Mouse (Mus musculus) frontal cortex, adult 2 months (tissue): ENCODE measurements around the gene Rnf6. TPM values are rescaled to one million over a fixed set of nuclear protein-coding genes. Genes with fewer than 3 reads are reported as not detected.

Experiments used
- DNase-seq, 2 experiments: peaks; one replicate each; pipeline ENCODE4 v3.0.0; 2022; ENCODE audit warnings: low spot score in 1 of 2; ENCODE audit errors: extremely low spot score in 1 of 2
- polyA plus RNA-seq: library from polyadenylated mRNA; depleted of rRNA; stranded (reverse); fragments of >200 nt; gene quantifications from 2 replicates; pipeline ENCODE4 v1.2.3, GENCODE M21; 2012; rRNA removed

Rnf6 gene
- polyA plus RNA-seq, result 41.4 and 45.2 TPM in 2 replicates

GRCm38 (mm10) chr5:146220879-146221714, at the start of gene Rnf6:
Gene Rnf6 (minus strand): TSS chr5:146221555.
- peak; percentile 94 to 95 for DNase-seq

GRCm38 (mm10) chr5:146270593-146270992, 49.2 kb upstream of the Rnf6 start:
- no peak for DNase-seq

GRCm38 (mm10) chr5:146267776-146268175, 46.4 kb upstream of the Rnf6 start:
- no peak for DNase-seq

DNA sequence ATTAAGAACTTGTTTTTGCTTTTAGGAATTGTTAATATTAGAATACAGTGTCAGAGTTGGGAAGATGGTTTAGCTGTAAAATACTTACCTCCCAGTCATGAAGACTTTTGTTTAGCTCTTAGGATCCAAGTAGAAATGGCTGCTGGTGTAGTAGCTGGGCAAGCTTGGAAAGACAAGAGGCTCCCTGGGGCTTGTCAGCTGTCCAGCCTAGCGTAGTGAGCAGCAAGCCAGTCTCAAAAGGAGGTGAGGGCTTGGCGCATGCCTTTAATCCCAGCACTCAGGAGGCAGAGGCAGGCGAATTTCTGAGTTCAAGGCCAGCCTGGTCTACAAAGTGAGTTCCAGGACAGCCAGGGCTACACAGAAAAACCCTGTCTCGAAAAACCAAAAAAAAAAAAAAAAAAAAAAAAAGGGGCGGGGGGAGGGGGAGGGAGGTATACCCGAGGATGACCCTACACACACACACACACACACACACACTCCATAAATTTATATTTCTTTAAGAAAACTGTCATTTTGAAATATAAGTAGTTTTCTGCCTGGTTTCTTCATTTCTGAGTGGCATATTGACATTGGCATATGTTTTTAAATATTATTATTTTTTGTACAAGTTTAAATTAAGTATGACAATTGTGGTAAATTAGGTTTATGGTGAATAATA, 44.7 kb upstream of the Rnf6 start:
- no peak for DNase-seq

GRCm38 (mm10) chr5:146260003-146260402, 38.6 kb upstream of the Rnf6 start:
- DNase-seq, result no peak

DNA sequence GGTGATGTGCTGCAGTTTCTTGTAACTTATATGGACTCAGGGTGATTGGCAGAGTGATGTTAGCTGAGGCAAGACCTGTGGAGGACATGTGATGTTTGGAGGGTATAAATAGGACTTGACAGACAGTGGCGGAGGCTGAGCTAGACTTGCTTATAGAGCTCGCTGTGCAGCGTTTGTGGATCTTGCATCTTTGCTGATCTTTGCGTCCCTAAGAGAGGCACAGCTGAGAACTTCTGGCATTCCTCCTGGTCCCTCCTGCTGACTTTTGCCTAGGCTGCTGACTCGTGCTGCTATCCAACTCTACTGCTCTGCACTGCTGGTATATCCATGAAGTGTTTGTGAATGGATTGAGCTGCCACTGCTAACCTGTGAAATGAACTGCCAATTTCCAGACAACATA, 32.3 kb upstream of the Rnf6 start:
- DNase-seq, result peak in 1 of 2 experiments; percentile 55

- DNase-seq, result no peak
These were observed 30.5 kb upstream of the Rnf6 start for GRCm38 (mm10) chr5:146251663-146252429.

DNA sequence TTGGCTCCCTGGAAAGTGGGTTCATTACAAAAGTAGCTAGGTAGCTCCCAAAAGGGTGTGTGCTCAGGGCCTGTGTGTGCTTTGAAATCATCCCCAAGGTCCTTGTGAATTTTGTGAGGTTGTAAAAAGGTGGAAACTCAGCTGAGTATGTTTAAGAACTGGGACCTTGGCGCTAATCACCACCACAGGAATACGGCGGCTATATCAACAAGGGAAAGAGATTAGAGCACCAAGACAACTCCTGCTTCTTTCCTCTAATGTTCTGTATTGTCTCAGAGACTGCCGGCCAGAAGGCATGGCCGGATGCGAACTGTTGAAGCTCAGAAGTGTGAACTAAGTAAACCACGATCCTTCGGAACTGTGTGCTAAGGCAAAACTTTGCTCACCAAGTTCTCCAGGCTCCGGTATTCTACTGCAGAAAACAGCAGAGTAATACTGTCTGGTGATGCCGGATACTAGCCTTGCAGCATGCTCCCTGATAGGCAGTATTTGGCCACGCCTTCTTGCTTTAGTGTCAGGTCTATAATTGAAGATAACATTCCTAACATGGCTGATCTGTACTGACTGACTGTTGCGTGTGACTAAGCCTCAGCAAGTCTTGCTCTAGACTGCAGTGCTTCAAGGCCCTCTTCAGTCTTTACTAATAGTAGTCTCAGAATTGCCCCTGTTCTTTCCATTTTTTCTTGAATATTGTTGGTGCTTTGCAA, 29.2 kb upstream of the Rnf6 start:
- DNase-seq, result no peak

DNA sequence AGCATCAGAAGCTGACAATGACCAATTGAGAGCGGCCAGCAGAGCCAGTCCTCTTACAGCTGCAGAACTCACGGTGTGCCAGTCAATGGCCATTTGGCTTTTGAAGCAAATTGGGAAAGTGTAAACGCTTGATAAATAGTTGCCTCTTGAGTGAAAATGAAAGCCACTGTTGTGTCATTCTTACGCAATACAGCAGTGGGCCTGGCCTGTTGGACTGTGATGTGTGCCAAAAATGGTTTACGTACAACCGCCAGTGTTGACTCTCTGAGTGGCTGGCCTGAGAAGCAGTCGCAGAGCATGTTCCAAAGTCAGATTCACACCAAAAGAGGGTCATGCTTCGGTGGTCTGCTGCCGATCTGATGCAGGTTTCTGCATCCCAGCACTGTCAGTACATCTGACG, 27.4 kb upstream of the Rnf6 start:
- DNase-seq, result no peak

DNA sequence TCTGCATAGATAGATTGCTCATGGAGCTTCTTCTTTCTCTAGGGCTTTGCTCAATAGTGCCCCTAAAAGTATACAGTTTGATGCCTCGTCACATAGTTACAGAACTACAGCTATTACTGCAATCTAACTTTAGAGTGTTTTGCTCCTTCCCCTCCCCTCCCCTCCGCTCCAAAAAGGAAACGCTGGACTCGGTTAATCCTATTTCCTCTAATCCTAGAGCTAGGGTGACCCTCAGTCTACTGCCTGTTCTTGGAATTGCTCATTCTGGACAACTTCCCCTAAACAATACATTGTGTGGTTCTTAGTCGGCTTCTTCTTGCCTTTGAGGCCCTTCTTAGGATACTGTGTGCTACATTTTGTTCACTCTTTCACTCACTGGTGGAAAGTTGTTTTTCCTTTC, 26.4 kb upstream of the Rnf6 start:
- DNase-seq, result no peak

GRCm38 (mm10) chr5:146246386-146246785, 25.0 kb upstream of the Rnf6 start:
- DNase-seq, result no peak

DNA sequence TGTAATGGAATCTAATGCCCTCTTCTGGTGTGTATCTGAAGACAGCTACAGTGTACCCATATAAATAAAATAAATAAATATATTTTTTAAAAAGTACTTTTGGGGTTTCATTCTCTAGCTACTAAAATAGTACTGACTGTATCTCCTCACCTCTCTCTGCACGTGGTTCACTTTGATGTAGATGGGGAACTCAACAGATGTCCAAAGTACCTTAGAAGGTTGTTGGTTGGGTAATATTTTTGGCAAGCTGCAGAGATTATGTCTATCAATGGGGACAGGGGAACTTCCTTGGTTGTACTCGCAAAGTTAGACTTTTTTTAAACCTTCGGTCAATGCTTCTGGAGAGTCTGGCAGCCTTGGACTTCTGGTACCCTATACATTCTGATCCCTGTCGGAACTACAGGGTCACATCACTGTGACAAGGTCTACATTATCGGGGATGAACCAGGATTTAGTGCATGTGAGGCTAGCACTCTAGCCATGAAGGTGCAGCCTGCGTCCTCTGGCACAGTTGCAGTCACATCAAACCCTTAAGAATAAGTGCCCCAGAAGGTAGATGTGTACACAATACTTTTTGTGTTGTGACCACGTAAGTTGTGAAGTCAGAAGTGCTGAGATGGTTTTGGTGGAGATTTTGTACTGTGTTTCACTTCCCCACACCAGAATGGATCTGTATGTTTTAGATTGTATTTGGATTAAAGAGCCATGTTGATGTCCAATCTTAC, 24.5 kb upstream of the Rnf6 start:
- no peak for DNase-seq

DNA sequence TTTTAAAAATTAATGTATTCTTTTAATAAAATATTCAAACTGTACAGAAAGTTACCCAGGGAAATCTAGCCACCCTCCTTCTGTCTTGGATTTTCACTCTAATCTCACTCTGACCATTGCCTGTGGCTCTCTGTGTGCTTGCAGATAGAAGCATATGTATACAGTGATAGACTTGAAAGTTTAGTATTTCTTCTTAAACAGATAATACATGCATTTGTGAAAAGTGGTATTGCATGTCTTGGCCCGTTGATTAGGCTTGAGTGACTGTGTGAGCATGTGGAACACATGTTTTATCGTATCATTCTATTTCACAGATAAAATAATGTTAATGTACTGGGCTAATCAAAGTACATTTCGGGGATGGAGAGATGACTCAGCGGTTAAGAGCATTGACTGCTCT, 23.8 kb upstream of the Rnf6 start:
- no peak for DNase-seq

- no peak for DNase-seq
These were observed 19.8 kb upstream of the Rnf6 start for GRCm38 (mm10) chr5:146241202-146241601.

GRCm38 (mm10) chr5:146240771-146241170, 19.4 kb upstream of the Rnf6 start:
- DNase-seq, result no peak

- DNase-seq, result no peak
These were observed 16.9 kb upstream of the Rnf6 start for GRCm38 (mm10) chr5:146238274-146238673.

DNA sequence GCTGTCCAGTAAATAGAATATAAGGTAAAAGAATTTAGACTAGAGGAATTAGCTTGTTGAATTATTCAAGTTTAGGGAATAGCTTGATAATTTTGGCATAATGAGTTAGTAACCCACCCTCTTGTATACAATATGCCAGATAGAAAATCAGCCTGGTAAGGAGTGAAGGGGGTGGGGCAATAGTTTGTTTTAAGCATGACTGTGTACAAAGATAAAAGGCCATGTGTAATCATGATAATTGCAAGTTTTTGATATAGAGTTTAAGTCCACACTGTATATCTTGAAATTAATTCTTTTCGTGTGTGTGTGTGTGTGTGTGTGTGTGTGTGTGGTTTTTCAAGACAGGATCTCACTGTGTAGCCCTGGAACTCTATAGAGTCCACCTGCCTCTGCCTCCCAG, 13.0 kb upstream of the Rnf6 start:
- no peak for DNase-seq

- DNase-seq, result no peak
These were observed 11.5 kb upstream of the Rnf6 start for GRCm38 (mm10) chr5:146232816-146233215.

GRCm38 (mm10) chr5:146232056-146232675, 10.8 kb upstream of the Rnf6 start:
- DNase-seq, result no peak

DNA sequence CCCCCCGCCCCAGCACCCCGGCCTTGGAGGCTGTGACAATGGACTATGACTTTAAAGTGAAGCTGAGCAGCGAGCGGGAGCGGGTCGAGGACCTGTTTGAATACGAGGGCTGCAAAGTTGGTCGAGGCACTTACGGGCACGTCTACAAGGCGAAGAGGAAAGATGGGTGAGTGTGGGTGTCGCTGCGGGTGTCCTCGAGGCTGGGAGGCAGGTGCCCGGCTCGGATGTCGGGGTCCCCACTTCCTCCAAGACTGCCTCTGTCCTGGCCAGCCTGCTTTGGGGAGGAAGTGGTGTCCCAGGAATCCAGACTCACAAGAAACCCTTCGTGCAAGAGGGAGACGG, 10.3 kb upstream of the Rnf6 start:
- DNase-seq, result peak in 1 of 2 experiments; percentile 23
